Mouse (Mus musculus): ENCODE measurements at regions not wholly inside any gene's neighbourhood (a gene's known extent, or its start where the extent isn't known, plus 50 kb on each side); places are given as distances from the start of the nearest gene placed in this dataset.

DNA sequence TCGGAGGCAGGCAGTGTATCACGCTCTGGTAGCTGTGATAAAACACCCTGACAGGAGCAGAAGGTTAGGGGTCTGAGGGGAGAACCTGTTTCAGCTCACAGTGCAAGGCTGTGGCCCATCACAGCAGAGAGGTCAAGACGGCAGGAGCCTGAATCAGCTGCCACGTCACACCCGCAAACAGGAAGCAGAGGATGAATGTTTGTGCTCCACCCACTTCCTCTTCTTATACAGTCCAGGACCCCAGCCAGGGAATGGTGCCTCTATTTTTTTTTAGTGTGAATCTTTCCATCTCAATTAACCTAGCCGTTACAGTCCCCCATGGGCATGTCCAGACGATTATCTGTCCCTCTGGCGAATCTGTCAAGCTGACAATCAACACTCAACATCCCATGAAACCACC lies 143.8 kb upstream of the Azi2 start:
- TF ChIP-seq EP300 (optimal IDR thresholded peaks at IDR 0.05) (no peak), CTCF (IDR thresholded peaks at IDR 0.05; ENCODE audit: low read depth) (no peak)

All from stomach, postnatal 0 days (tissue).